Mouse (Mus musculus): ENCODE measurements at regions not wholly inside any gene's neighbourhood (a gene's known extent, or its start where the extent isn't known, plus 50 kb on each side); places are given as distances from the start of the nearest gene placed in this dataset.

- DNase-seq (ENCODE audit: low read depth): no peak
Observed at GRCm38 (mm10) chr12:45745697-45746096, 671.2 kb upstream of the Stxbp6 start.

DNA sequence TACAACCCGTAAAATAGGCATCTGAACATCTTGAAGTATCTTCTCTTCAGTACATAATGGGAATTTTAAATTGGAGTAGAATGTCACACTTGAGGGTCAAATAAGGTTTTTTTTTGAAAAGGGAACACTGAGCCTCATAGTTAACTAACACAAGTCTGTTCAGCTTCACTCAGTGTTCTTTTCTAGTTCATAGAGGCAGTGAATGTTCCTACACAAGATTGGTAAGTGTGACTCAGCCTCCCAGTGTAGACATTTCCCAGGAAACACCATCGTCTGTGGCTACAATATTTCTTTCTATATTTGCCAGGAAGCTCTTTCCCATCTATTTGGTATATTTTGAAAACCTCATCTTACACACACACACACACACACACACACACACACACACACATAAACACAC is 670.1 kb upstream of the Stxbp6 start:
- DNase-seq (ENCODE audit: low read depth): no peak

GRCm38 (mm10) chr12:45733661-45734060 is 659.2 kb upstream of the Stxbp6 start:
- DNase-seq (ENCODE audit: low read depth): no peak

GRCm38 (mm10) chr12:45724565-45725370 is 650.3 kb upstream of the Stxbp6 start:
- no peak for DNase-seq (ENCODE audit: low read depth)

GRCm38 (mm10) chr12:45711351-45711750 is 636.8 kb upstream of the Stxbp6 start:
- DNase-seq (ENCODE audit: low read depth): no peak

DNA sequence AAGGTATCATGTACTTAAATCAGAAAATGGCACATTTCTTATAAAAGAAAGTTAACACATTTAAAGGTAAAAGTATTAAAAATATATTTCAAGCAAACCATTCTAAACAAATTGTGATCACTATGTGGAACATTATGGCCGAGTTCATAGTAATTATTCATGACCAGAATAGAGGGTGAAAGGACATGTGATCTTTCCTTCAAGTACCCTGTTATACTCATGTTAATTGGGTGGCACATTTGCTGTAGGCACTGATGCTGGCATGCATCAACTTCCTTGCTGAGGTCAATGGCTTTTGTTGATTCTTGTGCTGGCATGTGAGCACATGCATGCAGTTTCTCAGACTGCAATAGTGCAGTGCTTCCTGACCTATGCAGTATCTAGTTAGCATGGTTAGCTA is 636.3 kb upstream of the Stxbp6 start:
- no peak for DNase-seq (ENCODE audit: low read depth)

DNA sequence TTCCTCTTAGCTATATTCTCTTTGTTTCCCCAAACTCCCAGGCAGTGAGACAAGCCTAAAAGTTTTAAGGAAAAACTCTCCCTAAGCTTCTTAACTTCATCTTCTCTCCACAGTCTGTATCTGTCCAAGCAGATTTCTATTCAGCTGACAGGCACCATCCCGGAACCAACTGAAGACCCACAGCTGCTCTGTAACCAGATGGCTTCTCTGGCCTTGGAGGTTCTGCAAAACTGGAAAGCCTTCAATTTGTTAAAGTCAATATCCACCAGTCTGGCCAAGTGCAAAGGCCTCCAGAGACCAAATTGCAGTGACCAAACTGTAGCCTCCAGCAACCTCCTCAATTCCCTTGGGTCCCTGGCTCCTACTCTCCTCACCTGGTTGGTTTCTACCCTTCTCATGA is 614.8 kb upstream of the Stxbp6 start:
- DNase-seq (ENCODE audit: low read depth): no peak

- no peak for DNase-seq (ENCODE audit: low read depth)
Observed at GRCm38 (mm10) chr12:45686765-45687164, 612.3 kb upstream of the Stxbp6 start.

GRCm38 (mm10) chr12:45672361-45672760 is 597.9 kb upstream of the Stxbp6 start:
- no peak for DNase-seq (ENCODE audit: low read depth)

DNA sequence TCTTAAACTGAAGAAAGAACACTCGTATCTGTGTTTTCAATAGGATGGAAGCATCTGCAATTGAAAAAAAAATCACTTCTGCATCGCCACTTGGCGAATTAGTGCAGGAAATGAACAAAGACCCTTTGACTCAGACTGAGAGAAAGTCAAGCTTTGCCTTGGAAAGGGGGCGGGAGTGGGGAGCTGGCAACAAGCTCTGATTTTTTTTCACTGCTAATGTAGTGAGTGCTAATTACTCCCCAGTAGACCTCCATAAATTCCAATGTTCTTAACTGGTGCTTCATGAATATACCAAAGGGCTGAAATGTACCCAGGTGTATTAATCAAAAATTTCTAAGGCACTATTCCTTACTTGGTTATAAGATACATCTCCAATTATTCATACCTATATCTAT is 597.0 kb upstream of the Stxbp6 start:
- DNase-seq (ENCODE audit: low read depth): no peak

- no peak for DNase-seq (ENCODE audit: low read depth)
Observed at GRCm38 (mm10) chr12:45670874-45671553, 596.5 kb upstream of the Stxbp6 start.

DNA sequence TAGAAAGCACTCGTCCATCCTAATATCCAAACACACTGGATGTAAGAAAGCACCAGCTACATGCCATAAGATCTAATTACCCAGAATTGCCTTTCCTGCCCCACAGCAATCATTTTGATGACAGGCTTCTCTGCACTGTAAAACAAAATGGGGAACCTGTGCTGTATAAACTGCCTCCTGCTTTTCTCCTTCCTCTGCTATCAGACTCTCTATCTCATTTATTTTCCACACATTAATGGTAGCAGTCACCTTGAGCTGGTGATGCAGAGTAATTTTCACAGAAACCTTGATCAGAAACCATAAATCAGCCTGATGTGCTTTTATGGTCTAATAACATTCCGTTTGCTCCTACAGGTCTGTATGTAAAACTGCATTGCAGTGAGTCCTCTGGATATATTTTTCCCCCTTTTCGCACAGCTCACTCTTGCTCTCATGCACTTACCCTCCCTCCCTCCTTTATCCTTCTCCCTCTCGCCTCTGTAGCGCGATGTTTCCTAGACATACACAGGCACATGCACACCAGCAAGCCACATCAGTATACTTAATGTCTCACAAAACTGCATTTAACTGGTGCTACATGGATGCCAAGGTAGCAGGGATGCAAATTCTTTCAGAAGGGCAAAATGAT is 595.9 kb upstream of the Stxbp6 start:
- no peak for DNase-seq (ENCODE audit: low read depth)

- no peak for DNase-seq (ENCODE audit: low read depth)
Observed at GRCm38 (mm10) chr12:45659612-45660011, 585.1 kb upstream of the Stxbp6 start.

DNA sequence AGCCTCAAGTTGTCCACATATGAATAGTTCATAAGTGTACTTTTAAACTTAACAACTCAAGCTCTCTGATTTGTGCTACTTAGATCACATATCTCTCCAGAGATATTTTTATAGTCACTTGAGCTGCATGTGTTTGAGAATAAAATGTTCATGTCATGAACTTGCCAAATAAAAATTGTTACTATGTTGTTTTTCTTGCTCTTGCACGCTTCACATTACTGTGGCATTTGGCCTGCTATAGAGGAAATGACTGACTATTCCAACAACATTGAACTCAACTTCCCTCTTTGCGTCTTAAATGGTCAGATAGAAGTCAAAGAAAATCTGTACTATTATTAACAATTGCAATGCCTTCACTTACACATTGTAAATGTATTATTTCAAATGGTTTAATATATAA is 582.1 kb upstream of the Stxbp6 start:
- DNase-seq (ENCODE audit: low read depth): no peak

- no peak for DNase-seq (ENCODE audit: low read depth)
Observed at GRCm38 (mm10) chr12:45648654-45649053, 574.1 kb upstream of the Stxbp6 start.

GRCm38 (mm10) chr12:45644180-45644579 is 569.7 kb upstream of the Stxbp6 start:
- no peak for DNase-seq (ENCODE audit: low read depth)

DNA sequence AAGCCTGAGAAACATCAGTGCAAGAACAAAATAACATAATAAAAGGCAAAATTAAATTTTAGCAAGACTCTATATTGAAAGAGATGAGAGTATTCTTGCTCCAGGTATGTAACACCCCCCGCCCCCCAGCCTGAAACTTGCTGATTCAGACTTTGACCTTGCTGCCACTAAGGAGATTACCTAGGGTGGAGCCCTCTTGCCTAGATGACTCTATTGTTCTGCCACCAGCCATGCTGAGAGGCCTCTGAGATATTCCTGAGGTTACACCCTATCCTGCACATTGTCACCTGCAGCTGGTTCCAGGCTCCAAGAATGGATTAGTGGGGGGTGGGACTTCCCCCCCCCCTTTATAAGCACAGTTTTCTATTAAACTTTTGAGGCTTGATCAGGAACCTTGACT is 548.3 kb upstream of the Stxbp6 start:
- no peak for DNase-seq (ENCODE audit: low read depth)

- DNase-seq (ENCODE audit: low read depth): no peak
Observed at GRCm38 (mm10) chr12:45620056-45620455, 545.5 kb upstream of the Stxbp6 start.

DNA sequence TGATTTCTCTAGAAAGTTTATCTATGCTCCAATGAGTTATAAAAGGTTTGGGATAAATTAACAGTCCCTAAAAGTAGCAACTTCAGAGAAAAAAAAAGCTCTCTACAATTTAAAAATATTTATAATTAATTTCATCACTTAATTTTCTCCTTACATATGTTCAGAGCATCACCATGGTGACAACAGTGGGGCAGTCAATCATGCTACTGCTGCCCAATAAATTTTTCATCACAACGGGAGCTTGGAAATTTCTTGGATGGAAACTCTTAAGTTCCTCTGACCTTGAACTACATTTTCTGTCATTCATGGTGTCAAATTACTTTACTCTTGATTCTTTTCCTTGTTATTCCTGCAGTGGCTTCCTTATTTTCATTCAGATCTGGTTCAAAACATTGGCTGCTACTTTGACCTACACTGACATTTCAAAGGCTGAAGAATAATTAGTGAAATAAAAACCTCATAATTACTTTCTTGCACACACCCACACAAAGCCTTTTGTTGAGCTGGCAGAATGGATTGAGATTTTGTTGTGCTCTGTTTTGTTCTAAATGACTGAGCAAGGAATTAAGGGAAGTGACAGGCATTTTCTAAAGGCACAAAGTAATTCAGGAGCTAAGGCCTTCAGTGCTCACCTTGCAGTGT is 540.1 kb upstream of the Stxbp6 start:
- DNase-seq (ENCODE audit: low read depth): no peak

- DNase-seq (ENCODE audit: low read depth): no peak
Observed at GRCm38 (mm10) chr12:45614074-45614473, 539.6 kb upstream of the Stxbp6 start.

DNA sequence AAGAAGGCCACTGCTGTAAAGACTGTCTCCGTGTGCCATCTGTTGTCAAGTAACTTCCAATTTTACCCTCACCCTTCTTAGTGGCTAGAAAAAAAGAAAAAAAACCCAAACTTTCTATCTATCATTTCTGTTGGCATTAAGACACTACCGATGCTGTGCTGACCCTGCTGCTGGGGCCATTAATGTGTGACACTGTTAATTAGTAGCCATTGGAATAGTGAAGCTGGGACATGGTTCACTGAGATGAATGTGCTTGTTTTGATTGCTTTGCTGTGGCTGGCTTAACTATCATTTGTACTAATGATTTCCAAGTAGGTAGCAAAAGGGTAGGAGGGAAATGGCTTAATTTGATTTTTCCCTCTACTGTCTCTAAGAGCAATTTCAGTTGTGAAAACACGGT is 524.9 kb upstream of the Stxbp6 start:
- DNase-seq (ENCODE audit: low read depth): no peak

DNA sequence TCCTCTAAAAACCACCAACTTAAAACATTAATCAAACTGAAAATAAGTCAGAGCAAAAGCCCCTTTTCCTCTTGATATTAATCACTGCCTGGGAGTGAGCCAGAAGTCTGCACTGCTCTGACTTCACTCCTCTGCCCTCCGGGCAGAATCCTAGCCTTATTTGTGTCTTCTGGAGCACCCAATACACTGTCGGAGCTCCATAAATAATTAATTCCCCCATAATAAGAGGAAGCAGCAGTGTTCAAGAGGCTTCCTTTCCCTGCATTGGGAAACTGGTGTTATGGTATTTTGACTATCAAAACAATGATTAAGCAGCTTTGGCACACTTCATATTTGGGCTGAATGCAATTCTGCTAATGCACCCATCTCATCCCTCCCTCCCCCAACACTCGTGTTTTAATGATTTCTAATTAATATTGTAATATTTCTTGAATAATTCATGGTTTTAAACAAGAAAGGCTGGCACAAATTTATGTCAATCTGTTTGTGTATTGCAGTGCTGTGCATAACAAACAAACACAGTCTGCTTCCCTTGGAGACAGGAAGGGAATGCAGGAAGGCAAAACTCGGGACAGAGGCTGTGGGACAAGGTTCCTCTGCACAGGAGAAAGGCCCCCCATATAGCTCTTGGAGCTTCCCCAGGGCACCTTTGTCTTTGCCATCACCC is 523.5 kb upstream of the Stxbp6 start:
- no peak for DNase-seq (ENCODE audit: low read depth)
